Mouse (Mus musculus) urinary bladder, postnatal 14 days (tissue): ENCODE data around the gene Otud1.
A peak's percentile ranks its signal among the peaks of the same experiment; 100 is the strongest.

ENCODE experiments used
- DNase-seq: peaks from one replicate; pipeline ENCODE4 v3.0.0; 2021; ENCODE audit warnings: low spot score

Gene Otud1

GRCm38 (mm10) chr2:19657158-19657874 lies at the start of gene Otud1:
TSS of gene Otud1 (plus strand) at chr2:19657752.
- peak; percentile 96 for DNase-seq

- no peak for DNase-seq
These were observed 49.7 kb upstream of the Otud1 start for GRCm38 (mm10) chr2:19607852-19608251.

- DNase-seq = no peak
These were observed 49.0 kb upstream of the Otud1 start for GRCm38 (mm10) chr2:19608410-19609073.

- no peak for DNase-seq
These were observed 35.5 kb upstream of the Otud1 start for GRCm38 (mm10) chr2:19622041-19622440.

GRCm38 (mm10) chr2:19627044-19627443 lies 30.5 kb upstream of the Otud1 start:
- no peak for DNase-seq

GRCm38 (mm10) chr2:19627920-19628608 lies 29.5 kb upstream of the Otud1 start:
- DNase-seq = no peak

- no peak for DNase-seq
These were observed 27.0 kb upstream of the Otud1 start for GRCm38 (mm10) chr2:19630544-19630943.

GRCm38 (mm10) chr2:19633406-19633920 lies 24.1 kb upstream of the Otud1 start:
- DNase-seq = no peak

- no peak for DNase-seq
These were observed 12.4 kb upstream of the Otud1 start for GRCm38 (mm10) chr2:19645182-19645581.

- DNase-seq = no peak
These were observed 11.4 kb upstream of the Otud1 start for GRCm38 (mm10) chr2:19646144-19646543.

GRCm38 (mm10) chr2:19646910-19647309 lies 10.6 kb upstream of the Otud1 start:
- DNase-seq = peak; percentile 22

GRCm38 (mm10) chr2:19656436-19656835 lies 1.1 kb upstream of the Otud1 start:
- peak; percentile 20 for DNase-seq

GRCm38 (mm10) chr2:19657881-19658589 lies 483 bp downstream of the Otud1 start:
- peak; percentile 54 for DNase-seq

GRCm38 (mm10) chr2:19658661-19659384 lies 1.3 kb downstream of the Otud1 start:
- DNase-seq = peak; percentile 24

- no peak for DNase-seq
These were observed 3.3 kb downstream of the Otud1 start for GRCm38 (mm10) chr2:19660875-19661274.

- no peak for DNase-seq
These were observed 5.7 kb downstream of the Otud1 start for GRCm38 (mm10) chr2:19663146-19663848.

GRCm38 (mm10) chr2:19664147-19664546 lies 6.6 kb downstream of the Otud1 start:
- no peak for DNase-seq

GRCm38 (mm10) chr2:19664555-19665475 lies 7.3 kb downstream of the Otud1 start:
- DNase-seq = no peak

- no peak for DNase-seq
These were observed 8.3 kb downstream of the Otud1 start for GRCm38 (mm10) chr2:19665841-19666240.
